Mouse (Mus musculus) heart, postnatal 4 days (tissue): ENCODE measurements around the gene Mrnip. TPM values are rescaled to one million over a fixed set of nuclear protein-coding genes. Genes with fewer than 3 reads are reported as not detected.

Experiments used
- DNase-seq: peaks from one replicate; pipeline ENCODE4 v3.0.0; 2021
- total RNA-seq, 2 experiments: library from RNA; stranded (reverse); gene quantifications; 2 replicates each; pipeline ENCODE4 v1.2.3; 2021

The Mrnip gene
- total RNA-seq, 2 experiments from 2014 or later = 7.7 to 8.0 TPM

- no peak for DNase-seq
These were observed 52.2 kb downstream of the Mrnip start for GRCm38 (mm10) chr11:50226406-50226805.

DNA sequence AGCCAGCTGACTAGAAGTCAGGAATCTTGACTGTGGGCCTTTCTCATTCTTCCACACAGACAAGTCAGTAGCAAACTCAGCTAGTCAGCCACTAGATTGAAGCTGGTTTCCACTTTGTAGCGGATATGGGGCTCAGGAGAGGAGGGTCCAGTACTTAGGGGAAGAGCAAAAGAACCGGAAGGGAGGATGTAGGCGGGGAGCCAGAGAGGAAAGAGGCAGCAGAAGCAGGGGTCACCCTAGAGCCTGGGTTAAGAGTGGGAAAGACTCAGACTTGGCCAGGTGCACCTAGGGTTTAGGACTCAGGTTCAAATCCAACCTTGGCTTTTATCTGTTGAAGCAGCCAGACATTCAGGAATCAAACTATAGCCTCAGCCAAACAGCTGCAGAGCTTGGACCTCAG is 53.0 kb downstream of the Mrnip start:
- DNase-seq = no peak

GRCm38 (mm10) chr11:50227736-50228135 is 53.5 kb downstream of the Mrnip start:
- DNase-seq = no peak

DNA sequence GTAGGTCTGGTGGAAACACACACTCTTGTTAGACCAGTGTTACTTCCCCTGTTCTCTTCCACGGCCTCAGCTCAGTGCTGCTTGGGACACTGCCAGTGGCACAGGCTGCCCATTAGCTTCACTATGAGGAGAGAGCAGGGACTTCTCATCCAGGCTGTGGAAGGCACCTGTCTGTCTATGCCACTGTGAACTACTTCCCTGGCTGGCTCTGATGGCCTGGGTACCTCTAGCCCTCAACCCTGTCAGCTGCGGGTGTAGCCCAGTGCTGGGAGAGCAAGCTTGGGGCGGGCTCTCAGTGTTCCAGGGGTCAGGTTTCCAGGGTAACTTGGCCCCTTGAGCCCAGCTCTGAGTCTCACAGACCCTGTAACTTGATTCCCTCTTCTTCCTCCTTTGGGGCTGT is 54.5 kb downstream of the Mrnip start:
- no peak for DNase-seq

DNA sequence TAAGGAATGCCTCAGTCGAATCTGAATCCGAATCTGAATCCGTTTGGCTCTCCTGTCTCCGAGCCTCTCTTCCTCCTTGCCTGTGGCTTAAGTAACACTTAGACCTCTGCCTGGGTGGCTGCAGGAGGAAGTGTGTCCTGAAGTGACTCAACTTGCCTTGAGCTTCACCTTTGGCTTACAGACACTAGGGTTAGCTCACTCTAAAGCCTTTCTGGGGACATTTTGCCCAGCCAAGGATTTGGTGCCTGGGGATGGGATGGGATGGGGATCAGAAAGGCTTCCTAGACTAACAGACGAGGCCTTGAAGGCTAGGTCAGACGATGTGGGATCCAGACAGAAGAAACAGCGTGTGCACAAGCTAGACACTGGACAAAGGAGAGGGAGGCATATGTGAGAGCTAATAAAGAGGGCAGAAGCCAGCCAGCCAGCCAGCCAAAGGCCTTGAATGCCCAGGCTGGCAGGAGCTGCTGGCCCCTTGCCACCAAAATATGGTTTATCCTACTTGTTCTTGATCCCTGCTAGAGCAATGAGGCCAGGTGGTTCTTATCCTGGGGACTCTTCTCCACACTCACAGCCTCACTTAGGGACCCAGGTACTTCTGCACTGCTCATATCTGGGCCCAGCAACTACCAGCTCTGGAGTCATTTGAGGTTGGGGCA is 55.1 kb downstream of the Mrnip start:
- DNase-seq = peak; percentile 66

DNA sequence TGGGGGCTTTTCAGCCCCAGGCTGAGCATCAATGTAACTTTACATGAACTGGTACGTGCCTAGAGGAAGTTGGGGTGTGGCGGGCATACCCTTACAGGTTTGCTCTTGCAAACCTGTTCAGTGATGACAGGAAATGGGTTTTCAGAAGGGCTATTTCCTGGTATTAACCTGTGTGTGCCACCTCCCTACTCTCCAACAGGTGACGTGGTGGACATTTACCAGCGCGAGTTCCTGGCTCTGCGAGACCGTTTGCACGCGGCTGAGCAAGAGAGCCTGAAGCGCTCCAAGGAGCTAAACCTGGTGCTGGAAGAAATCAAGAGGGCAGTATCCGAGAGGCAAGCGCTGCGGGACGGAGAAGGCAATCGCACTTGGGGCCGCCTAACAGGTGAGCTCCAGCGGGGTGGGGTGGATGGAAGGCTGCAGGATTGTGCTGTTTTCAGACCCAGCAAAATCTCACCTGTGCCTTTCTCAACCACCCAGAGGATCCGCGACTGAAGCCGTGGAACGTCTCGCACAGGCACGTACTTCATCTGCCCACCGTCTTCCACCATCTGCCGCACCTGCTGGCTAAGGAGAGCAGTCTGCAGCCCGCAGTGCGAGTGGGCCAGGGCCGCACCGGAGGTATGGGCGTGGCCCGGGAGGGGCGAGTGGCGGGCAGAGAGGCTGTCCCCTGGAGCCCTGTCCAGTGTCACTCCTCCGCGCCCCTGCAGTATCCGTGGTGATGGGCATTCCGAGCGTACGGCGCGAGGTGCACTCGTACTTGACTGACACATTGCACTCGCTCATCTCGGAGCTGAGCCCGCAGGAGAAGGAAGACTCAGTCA is 56.4 kb downstream of the Mrnip start:
- DNase-seq = no peak

GRCm38 (mm10) chr11:50231411-50231810 is 57.2 kb downstream of the Mrnip start:
- peak; percentile 69 for DNase-seq

- DNase-seq = no peak
These were observed 58.8 kb downstream of the Mrnip start for GRCm38 (mm10) chr11:50233022-50233421.

DNA sequence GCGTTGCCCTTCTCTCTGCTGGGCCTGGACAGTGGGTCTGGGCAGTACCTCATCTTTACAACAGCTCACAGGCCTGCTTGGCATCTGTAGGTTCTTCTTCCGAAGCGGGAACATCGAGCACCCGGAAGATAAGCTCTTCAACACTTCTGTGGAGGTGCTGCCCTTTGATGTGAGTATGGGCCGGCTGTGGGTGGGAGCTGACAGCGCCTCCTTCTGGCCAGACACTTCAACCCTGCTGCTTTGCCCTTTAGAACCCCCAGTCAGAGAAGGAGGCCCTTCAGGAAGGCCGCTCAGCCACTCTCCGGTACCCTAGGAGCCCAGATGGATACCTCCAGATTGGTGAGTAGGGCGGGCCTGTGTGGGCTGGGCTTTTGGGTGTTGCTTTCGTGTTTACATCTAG is 59.7 kb downstream of the Mrnip start:
- no peak for DNase-seq

GRCm38 (mm10) chr11:50234606-50235005 is 60.4 kb downstream of the Mrnip start:
- no peak for DNase-seq

DNA sequence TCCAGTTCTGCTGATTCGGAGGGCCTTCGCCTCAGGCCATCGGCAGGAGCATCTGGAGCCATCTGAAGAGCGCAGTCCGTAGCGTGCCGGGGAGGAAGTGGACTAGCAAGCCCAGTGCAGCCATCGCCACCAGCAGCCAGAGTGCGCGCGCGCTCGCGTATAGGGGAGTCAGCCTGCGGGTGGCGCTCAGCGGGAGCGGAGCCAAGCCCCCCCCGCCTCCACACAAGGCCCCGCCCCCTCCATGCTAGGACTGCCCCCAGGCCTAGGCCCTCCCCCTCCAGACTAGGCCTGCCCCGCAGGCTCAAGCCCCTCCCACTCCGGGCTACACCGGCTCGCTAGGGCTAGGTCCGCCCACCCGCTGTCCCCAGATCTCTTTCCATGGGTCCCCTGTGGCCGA is 62.3 kb downstream of the Mrnip start:
- DNase-seq = peak; percentile 92

DNA sequence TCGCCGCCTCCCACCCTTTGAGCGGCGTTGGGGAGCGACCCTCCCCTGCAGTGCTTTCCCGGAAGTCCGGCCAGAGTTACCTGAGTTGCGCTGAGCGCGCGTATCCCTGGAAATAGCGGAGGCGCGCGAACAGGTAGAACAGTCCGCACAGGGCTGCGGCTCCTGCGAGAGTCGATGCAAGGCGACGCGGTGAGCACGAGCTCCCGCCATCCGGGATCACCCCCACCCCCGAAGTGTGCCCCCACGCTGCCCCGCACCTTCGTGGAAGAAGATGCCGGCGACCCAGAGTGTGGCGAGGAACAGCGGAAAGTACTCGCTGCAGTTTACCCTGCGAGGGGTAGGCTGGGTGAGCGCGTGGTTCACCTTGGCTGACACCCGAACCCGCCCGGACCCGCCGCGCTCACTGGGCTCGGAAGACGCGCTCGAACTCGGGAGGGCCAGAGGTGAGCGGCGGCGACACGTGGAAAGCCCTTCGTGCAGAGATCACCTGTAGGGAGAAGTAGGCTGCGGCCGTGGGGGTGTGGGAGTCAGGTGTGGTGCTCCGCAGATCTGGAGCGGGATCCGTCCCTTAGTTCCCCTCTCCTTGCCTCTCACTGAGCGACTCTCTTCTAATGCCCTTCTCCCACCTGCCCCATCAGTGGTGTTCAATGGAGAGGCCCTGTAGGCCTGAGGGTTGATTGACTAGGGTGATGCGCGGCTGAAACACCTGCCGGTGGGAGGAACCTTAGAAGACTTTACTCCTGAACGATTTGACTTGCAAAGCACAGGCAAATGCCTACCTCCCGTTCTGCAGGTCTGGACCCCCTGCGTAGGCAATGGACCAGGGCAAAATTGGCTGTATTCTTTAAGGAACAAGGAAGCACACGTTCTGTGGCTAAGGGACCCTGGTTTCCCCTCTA is 62.9 kb downstream of the Mrnip start:
- no peak for DNase-seq

GRCm38 (mm10) chr11:50238324-50238723 is 64.1 kb downstream of the Mrnip start, which contains the start of gene Ltc4s:
TSS of gene Ltc4s (minus strand) at chr11:50238616.
- DNase-seq = no peak

GRCm38 (mm10) chr11:50238821-50239791 is 64.9 kb downstream of the Mrnip start:
- DNase-seq = no peak

DNA sequence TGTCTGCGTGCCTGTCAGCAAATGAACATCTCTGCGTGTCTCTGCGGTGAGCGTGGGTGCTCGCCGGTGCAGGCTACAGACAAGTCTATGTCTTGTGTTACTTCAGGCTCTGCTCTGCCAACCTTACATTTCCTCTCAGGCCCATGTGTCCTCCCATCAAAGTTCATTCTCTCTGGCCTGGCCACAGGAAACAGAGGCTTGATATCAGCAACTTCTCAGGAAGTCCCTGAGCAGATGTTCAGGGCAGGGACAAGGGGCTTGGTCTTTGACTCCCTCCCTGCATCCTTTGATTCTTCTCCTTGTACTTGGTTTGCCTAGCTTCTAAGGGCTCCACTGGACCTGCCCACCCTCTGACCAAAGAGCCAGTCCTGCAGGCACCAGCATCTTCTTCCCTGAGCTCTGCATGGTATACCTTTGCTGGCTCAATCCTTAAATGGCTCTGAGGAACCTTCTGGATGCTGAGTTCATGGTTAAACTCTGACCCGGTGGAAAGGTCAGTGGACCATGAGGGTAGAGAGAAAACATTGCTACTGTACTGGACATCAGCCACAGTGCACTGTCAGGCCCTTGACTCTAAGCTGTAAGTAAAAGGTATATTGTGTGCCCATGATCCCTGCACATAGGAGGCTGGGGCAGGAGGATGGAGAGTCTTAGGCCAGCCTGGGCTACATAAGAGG is 66.1 kb downstream of the Mrnip start:
- no peak for DNase-seq

GRCm38 (mm10) chr11:50243926-50244325 is 69.7 kb downstream of the Mrnip start:
- DNase-seq = no peak

- no peak for DNase-seq
These were observed 71.0 kb downstream of the Mrnip start for GRCm38 (mm10) chr11:50245269-50245668.

DNA sequence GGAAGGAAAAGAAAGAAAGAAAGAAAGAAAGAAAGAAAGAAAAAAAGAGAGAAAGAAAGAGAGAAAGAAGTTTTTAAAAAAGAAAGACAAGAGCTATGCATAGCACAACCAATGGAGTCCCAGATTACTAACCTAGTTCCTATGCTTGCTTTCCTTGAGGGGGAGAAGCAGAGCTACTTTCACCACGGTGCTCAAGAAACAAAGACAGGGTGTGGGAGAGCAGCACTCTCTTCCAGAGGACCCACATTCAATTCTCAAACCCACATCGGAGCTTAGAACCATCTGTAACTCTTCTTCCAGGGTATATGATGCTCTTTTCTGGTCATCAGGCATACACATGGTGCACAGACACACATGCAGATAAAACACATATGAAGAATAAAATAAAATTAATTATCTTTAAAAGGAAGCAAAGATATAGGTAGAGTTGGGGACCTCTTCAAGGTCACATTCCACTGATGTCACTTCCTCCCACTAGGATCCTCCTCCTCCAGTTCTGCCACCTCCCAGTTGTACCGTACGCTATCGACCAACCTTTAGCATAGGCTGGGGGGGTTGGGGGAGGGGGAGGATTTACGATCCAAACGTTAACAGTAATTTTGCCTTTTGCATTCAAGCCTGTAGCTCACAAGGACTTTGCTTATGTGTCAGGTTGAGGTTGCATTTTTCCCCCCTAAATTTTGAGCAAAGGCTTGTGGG is 74.4 kb downstream of the Mrnip start:
- no peak for DNase-seq
